Mouse (Mus musculus): ENCODE data around the gene Lsmem1. TPM values are rescaled to one million over a fixed set of nuclear protein-coding genes. Genes with fewer than 3 reads are reported as not detected.

The Lsmem1 gene
- total RNA-seq, 1 experiment = 0.09 TPM

GRCm38 (mm10) chr12:40133573-40134271 lies 65.6 kb downstream of the Lsmem1 start, which contains the start of gene Scin:
Gene Scin, minus strand, starts transcription at chr12:40134228.
- in situ Hi-C loops (cut with MboI; ENCODE audit: low sequenced_read_pairs in 2 of 2, unreplicated experiment in 2 of 2) = no loop called here
- Histone ChIP-seq H3K9ac (ENCODE audit: insufficient read depth, low read depth, low read length, poor library complexity, severe bottlenecking) (no peak within 1 kb of the TSS), H3K4me1 (ENCODE audit: control insufficient read depth in 2 of 2, insufficient read depth in 2 of 2, low read length in 2 of 2, poor library complexity in 1 of 2) (peaks cover 0 to 2% of the 10 kb centered on the region in 2 experiments; a peak in 1 of 4 replicates), H3K27ac (ENCODE audit: insufficient read depth, low read depth, low read length, poor library complexity, severe bottlenecking) (no peak within 1 kb of the TSS), H3K4me3 (ENCODE audit: insufficient read depth in 1 of 2, low read depth in 1 of 2, low read length in 2 of 2, poor library complexity in 1 of 2, severe bottlenecking in 1 of 2) (peak within 1 kb of the TSS; percentile 71 to 72), H3K36me3 (ENCODE audit: control insufficient read depth, insufficient read depth, low read length, poor library complexity, severe bottlenecking) (no peaks in the 10 kb centered on the region), H3K9me3 (ENCODE audit: control insufficient read depth, insufficient read depth, low read depth, low read length) (no peaks in the 10 kb centered on the region)
- DNase-seq (ENCODE audit: low read depth, low spot score) = peak; percentile 16
- TF ChIP-seq MAFK (IDR thresholded peaks at IDR 0.05; ENCODE audit: insufficient read depth, low read depth, low read length) (no peak), HCFC1 (IDR thresholded peaks at IDR 0.05; ENCODE audit: borderline replicate concordance, insufficient read depth, low read length) (no peak), ZNF384 (IDR thresholded peaks at IDR 0.05; ENCODE audit: low read depth, low read length) (no peak), CHD2 (IDR thresholded peaks at IDR 0.05; ENCODE audit: low read depth, low read length) (no peak), ZC3H11A (IDR thresholded peaks at IDR 0.05; ENCODE audit: borderline replicate concordance, low read depth, low read length) (no peak)

- Histone ChIP-seq H3K36me3 (ENCODE audit: control insufficient read depth, insufficient read depth, low read length, poor library complexity, severe bottlenecking) (no peaks in the 10 kb centered on the region), H3K27ac (ENCODE audit: insufficient read depth, low read depth, low read length, poor library complexity, severe bottlenecking) (no peak overlapping the region), H3K9ac (ENCODE audit: insufficient read depth, low read depth, low read length, poor library complexity, severe bottlenecking) (no peak overlapping the region), H3K4me1 (ENCODE audit: control insufficient read depth in 2 of 2, insufficient read depth in 2 of 2, low read length in 2 of 2, poor library complexity in 1 of 2) (peaks cover 0 to 2% of the 10 kb centered on the region in 2 experiments; a peak in 1 of 4 replicates), H3K9me3 (ENCODE audit: control insufficient read depth, insufficient read depth, low read depth, low read length) (no peaks in the 10 kb centered on the region), H3K4me3 (ENCODE audit: insufficient read depth in 1 of 2, low read depth in 1 of 2, low read length in 2 of 2, poor library complexity in 1 of 2, severe bottlenecking in 1 of 2) (peak overlapping the region in 1 of 2 experiments; percentile 72; a peak in 1 of 4 replicates)
- no peak for DNase-seq (ENCODE audit: low read depth, low spot score)
- TF ChIP-seq ZC3H11A (IDR thresholded peaks at IDR 0.05; ENCODE audit: borderline replicate concordance, low read depth, low read length) (no peak), MAFK (IDR thresholded peaks at IDR 0.05; ENCODE audit: insufficient read depth, low read depth, low read length) (no peak), HCFC1 (IDR thresholded peaks at IDR 0.05; ENCODE audit: borderline replicate concordance, insufficient read depth, low read length) (no peak), ZNF384 (IDR thresholded peaks at IDR 0.05; ENCODE audit: low read depth, low read length) (no peak), CHD2 (IDR thresholded peaks at IDR 0.05; ENCODE audit: low read depth, low read length) (no peak)
- in situ Hi-C loops (cut with MboI; ENCODE audit: low sequenced_read_pairs in 2 of 2, unreplicated experiment in 2 of 2) = no loop called here
Measured at GRCm38 (mm10) chr12:40133194-40133572, 66.1 kb downstream of the Lsmem1 start.

Other genes with a start within 250 kb of the Lsmem1 start
- gene Arl4a, start 161.5 kb downstream of the Lsmem1 start, total RNA-seq (2012; rRNA removed) = 18.5 and 20.2 TPM in 2 replicates
- gene Scin, start 65.3 kb downstream of the Lsmem1 start, total RNA-seq (2012; rRNA removed) = 0.21 and 0.31 TPM in 2 replicates
- gene Ifrd1, start 49.0 kb upstream of the Lsmem1 start, total RNA-seq (2012; rRNA removed) = 79.8 and 116 TPM in 2 replicates
- gene Zfp277, start 246.4 kb upstream of the Lsmem1 start, total RNA-seq (2012; rRNA removed) = 19.2 and 21.9 TPM in 2 replicates
- gene Dock4, start 246.5 kb upstream of the Lsmem1 start, total RNA-seq (2012; rRNA removed) = 7.9 and 9.4 TPM in 2 replicates